Mouse (Mus musculus): ENCODE data around the gene Rbfox2.

DNA sequence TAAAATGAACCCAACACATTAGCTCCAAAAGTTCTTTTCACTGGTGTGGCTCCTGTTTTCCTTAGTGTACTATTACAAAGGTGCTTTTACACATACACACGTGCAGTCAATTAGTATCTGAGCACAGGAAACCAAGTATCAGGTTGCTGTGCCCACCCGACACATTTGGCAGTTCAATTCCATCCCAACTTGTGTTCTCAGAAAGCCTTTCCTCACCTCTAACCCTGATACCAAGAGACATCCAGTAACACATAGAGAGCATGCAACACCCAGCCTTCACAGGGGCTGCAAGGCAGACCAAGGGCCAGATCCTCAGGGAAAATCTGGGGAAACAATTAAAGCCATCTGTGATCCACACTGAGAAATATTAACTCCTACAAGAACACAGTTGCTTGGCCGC, 8.2 kb downstream of the Rbfox2 start:
- no peak for TF ChIP-seq CTCF (IDR thresholded peaks at IDR 0.05; ENCODE audit: low read depth, low read length)
- no peak for TF ChIP-seq POLR2A (IDR thresholded peaks at IDR 0.05; ENCODE audit: insufficient read depth, low read length)
- no peak for TF ChIP-seq EP300 (IDR thresholded peaks at IDR 0.05; ENCODE audit: insufficient read depth, low read depth, low read length)
